Mouse (Mus musculus) bone marrow, adult 2 months (tissue): Measurements from ENCODE around the gene Gm42906.

Experiments used
- CTCF ChIP-seq: fragments of 200-500 bp; IDR thresholded peaks from 2 replicates; pipeline ENCODE4 v1.5.1; 2011; ENCODE audit warnings: low read length, control low read depth; ENCODE audit not compliant: control insufficient read depth, insufficient read depth
- POLR2A ChIP-seq: fragments of 200-500 bp; IDR thresholded peaks from 2 replicates; pipeline ENCODE4 v1.6.1; 2011; ENCODE audit warnings: low read depth, mild to moderate bottlenecking, control low read depth, low read length, borderline replicate concordance; ENCODE audit not compliant: control insufficient read depth

DNA sequence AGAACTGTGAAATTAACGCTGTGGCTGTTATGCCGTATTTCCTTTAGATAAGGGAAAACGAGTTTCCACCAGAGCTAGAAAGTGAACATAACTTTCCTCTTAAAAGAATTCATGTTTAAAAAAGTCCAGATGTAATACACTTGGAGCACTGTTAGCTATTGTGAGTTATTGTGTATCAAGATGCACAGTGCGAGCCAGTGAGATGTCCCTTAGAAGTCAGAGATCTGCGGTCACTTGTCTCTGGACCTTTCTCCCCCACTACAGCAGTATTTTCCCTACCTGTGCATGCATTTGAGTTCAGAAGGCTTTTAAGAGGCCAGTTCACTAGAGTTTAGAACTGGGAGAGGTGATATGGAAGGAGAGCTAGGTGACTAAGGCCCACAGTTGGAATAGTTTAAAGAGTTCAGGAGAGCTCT lies 58.6 kb downstream of the Gm42906 start:
- TF ChIP-seq CTCF, result no peak
- TF ChIP-seq POLR2A, result no peak
